Mouse (Mus musculus): ENCODE measurements at regions not wholly inside any gene's neighbourhood (a gene's known extent, or its start where the extent isn't known, plus 50 kb on each side); places are given as distances from the start of the nearest gene placed in this dataset.

- intact Hi-C loops (cut with DNase I): no loop called here
- peak; percentile 74 to 75 for DNase-seq
These were observed 216.8 kb downstream of the Zfp36l1 start for GRCm38 (mm10) chr12:79895975-79896374.

- intact Hi-C loops (cut with DNase I): no loop called here
- no peak for DNase-seq
These were observed 217.5 kb downstream of the Zfp36l1 start for GRCm38 (mm10) chr12:79895324-79895723.

GRCm38 (mm10) chr12:79892871-79893270 lies 219.9 kb downstream of the Zfp36l1 start:
- no peak for DNase-seq
- intact Hi-C loops (cut with DNase I): loop anchor here (5.0 kb wide), 1 partner anchor 51 kb away; no protein-coding TSS in a partner anchor

- intact Hi-C loops (cut with DNase I): loop anchor here (5.0 kb wide), 1 partner anchor 50 kb away; no protein-coding TSS in a partner anchor
- peak in 1 of 2 experiments; percentile 61 for DNase-seq
These were observed 220.9 kb downstream of the Zfp36l1 start for GRCm38 (mm10) chr12:79891942-79892341.

DNA sequence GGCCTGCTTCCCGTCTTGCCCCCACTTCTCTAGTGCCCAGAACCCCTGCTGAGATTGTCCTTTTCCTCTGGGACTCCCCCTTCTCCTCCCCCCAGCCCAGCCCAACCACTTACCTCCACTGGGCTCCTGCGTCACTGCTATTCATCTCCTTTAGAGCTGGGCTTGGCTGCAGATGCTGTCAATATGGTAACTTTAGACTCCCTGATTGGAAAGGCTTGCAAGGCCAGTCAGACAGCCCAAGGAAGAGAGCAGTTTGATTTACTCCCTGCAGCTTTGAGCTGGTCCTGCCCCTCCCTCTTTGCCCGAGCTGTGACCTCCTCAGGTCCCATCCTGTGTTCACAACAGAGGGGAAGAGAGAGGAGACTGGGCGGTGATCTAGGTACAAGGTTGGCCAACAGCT lies 221.9 kb downstream of the Zfp36l1 start:
- intact Hi-C loops (cut with DNase I): loop anchor here (5.0 kb wide), 1 partner anchor 49 kb away; no protein-coding TSS in a partner anchor
- no peak for DNase-seq

DNA sequence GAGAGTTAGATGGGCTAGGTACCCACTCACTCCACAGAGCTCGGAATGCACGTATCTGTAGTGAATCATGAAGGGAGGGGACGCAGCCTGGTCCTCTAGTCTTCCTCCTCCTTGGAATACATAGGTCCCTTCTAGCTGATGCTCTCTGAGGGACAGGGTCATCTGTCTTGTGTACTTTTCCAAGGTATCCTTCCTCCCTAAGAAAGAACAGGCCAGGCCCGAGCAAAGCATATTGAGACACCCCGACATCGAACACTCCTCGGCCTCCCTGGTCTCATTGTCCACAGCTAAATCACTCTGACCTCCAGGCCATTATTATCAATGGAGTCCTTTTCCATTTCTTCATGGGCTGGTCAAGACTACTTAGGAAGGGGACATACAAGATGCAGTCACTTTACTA lies 222.5 kb downstream of the Zfp36l1 start:
- no peak for DNase-seq
- intact Hi-C loops (cut with DNase I): loop anchor here (5.0 kb wide), 1 partner anchor 48 kb away; no protein-coding TSS in a partner anchor

DNA sequence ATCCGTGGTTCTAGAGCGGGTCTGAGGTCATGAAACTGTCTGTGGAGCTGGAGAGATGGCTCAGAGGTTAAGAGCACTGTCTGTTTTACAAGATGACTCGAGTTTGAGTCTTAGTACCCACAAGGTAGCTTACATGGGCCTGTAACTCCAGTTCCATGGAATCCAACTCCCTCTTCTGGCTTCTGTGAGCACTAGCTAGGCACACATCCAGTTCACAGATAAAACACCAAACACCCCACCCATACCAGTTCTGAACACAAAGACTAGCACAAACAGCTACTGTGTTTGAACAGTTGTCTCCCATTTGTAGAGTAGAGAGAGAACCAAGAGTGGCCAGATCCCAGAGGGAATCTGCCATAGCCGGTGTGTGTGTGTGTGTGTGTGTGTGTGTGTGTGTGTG lies 224.0 kb downstream of the Zfp36l1 start:
- intact Hi-C loops (cut with DNase I): no loop called here
- DNase-seq: no peak

- intact Hi-C loops (cut with DNase I): no loop called here
- no peak for DNase-seq
These were observed 224.7 kb downstream of the Zfp36l1 start for GRCm38 (mm10) chr12:79888086-79888485.

- DNase-seq: peak; percentile 86 to 90
- intact Hi-C loops (cut with DNase I): no loop called here
These were observed 225.5 kb downstream of the Zfp36l1 start for GRCm38 (mm10) chr12:79887225-79887886.

DNA sequence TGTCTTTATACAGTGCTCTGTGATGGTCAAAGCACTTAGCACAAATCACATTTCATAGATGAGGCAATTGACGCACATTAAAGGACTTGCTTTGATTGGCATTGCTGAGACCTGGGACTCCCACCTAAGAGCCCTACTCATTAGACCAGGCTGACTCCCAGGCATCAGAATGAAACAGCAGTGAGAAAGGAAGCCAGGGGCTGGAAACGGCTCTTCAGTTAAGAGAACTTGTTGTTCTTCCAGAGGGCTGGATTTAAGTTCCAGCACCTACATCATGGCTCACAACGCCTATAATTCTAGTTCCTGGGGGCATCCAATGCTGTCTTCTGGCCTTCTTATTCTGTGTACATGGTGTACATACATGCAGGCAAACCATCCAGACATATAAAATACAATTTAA lies 226.3 kb downstream of the Zfp36l1 start:
- DNase-seq: peak in 1 of 2 experiments; percentile 34
- intact Hi-C loops (cut with DNase I): no loop called here

GRCm38 (mm10) chr12:79885286-79885685 lies 227.5 kb downstream of the Zfp36l1 start:
- intact Hi-C loops (cut with DNase I): no loop called here
- no peak for DNase-seq

DNA sequence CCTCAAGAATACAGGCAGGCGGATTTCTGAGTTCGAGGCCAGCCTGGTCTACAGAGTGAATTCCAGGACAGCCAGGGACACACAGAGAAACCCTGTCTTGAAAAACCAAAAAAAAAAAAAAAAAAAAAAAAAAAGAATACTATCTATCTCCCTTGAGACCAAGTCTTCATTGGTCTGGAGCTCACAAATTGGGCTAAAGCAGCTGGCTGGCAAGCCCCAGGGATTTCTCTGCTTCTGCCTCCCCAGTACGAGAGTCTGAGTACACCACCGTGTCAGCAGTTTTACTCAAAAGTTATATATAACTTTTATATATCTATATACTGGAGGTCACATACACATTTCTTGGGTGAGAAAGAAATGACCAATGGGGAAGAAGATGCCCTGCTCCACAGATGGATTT lies 229.2 kb downstream of the Zfp36l1 start:
- intact Hi-C loops (cut with DNase I): no loop called here
- DNase-seq: no peak

DNA sequence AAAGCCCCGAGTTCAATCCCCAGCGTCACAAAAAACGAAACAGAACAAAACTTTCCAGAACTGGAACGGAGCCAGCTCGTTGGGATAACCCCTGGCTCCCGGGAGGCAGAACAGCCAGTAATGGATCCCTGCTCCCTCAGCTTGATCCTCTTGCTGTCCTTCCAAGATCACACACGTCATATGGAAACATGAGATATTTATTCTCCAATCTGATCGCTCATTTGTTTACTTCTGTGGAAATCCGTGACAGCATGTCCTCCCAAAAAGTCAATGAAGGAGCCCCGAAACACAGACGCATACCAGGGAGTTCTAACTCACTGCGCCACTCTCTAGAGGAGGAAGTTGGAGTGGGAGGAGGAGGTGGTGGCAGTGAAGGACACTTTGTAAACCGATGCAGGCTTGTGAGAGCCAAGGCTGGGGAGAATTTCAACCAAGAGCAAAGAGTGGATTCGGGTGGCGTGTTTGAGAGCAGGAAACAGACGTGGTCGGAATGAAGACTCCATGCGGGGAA lies 232.0 kb downstream of the Zfp36l1 start:
- intact Hi-C loops (cut with DNase I): no loop called here
- peak in 1 of 2 experiments; percentile 40 for DNase-seq

DNA sequence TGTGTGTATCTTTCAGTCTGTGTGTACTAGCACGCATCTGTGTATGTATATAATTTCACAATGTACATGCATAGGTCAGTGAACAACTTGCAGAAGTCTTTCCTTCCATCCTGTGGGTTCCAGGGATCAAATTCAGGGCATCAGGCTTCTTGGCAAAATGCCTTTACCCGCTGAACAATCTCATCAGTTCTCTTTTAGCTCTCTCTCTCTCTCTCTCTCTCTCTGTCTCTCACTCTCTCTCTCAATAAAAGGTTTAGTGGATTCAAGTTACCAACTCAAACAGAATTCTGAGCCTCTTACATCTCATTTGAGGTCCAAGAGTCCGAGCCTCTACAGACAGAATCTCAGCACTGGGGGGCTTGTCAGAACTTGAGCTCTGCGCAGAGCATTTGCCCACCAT lies 232.5 kb downstream of the Zfp36l1 start:
- DNase-seq: no peak

DNA sequence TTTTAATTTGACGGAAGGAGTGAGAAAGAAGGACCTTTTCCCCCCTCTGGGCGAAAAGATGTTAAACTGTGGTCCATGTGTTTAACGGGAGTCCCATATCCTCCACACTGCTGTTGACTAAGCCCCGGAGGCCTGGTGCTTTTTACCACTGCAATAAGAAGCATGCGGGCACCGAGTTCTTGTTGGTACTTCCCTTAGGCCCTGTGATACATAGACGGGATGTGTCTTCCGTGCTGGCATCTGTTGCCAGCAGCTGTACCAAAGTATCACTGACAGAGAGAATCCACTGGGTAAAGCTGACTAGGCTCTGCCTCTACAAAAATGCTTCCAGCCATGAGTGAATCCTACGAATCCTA lies 232.9 kb downstream of the Zfp36l1 start:
- DNase-seq: no peak
- intact Hi-C loops (cut with DNase I): no loop called here

More for the DNA sequence above, 232.5 kb downstream of the Zfp36l1 start:
- intact Hi-C loops (cut with DNase I): no loop called here

DNA sequence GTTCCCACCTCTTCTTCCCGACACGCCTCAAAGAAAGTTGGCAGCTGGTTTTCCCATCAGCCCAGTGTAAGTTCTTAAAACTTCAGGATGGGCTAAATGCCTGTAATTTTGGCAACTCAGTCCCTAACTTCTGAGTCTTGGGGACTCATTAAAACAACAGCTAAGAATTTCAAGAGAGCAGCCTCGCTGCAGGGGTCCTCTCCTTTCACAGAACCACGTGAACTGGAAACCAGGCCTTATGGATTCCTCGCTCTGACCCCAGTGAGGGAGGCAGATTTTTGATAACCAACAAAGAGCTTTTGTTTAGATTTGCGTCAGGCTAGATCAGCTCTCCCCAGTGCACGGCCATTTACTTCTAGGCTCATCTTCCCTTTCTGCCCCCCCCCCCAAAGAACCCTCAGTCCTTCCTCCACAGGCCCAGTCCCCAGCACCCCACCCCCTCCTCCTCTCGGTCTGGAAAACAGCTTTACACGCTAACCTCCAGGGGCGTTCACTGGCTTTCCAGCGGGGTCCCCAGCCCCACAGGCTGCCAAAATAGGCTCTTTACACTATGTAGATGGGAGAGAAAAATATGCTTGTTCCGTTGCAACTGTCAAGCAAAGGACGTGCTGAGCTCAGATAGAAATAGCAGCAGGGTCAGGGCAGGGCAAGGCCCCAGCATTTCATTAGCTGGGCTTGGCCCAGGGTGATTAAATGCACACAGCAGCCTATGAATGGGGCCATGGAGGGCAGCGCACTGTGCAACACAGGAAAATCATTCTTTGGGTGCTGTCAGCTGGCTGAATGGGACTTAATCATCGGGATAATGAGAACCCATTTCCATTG lies 233.5 kb downstream of the Zfp36l1 start:
- intact Hi-C loops (cut with DNase I): no loop called here
- DNase-seq: peak in 1 of 2 experiments; percentile 71

- no peak for DNase-seq
- intact Hi-C loops (cut with DNase I): no loop called here
These were observed 234.1 kb downstream of the Zfp36l1 start for GRCm38 (mm10) chr12:79878766-79879092.

DNA sequence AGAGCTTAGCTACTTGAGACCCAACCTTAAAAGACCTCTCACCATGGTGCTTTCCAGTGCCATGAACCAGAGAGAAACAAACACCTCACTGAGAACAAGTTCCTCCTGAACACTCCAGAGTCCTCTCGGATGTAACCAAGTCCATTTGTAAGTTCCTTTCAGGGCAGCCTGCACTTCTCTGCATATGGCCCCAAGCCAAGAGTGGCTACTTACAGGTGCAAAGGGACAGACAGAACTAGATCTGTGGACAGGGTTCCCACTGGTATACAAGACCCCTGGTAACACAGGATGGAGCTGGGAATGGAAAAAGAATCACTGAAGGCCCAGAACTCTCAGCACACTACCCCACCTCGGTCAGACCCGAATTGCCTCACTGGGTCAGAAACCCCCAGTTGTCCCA lies 234.7 kb downstream of the Zfp36l1 start:
- intact Hi-C loops (cut with DNase I): no loop called here
- no peak for DNase-seq

DNA sequence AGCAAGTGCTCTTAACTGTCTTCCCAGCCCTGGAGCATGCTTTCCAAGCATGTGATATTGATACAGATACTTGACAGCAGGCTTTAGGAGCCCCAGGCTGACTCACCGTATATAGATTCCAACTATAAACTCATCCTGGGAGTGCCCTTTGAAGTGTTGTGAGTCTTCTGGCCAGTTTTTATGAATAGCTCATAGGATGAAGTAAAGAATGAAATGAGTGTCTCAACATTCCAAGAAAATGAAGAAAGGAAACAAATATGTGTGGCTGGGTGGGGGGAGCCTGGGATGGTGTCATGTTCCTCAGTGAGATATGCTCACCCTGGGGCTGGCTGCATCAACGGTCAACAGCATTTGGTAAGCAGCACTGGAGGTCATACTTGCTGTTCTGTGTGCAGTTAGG lies 238.5 kb downstream of the Zfp36l1 start:
- intact Hi-C loops (cut with DNase I): no loop called here
- DNase-seq: no peak

DNA sequence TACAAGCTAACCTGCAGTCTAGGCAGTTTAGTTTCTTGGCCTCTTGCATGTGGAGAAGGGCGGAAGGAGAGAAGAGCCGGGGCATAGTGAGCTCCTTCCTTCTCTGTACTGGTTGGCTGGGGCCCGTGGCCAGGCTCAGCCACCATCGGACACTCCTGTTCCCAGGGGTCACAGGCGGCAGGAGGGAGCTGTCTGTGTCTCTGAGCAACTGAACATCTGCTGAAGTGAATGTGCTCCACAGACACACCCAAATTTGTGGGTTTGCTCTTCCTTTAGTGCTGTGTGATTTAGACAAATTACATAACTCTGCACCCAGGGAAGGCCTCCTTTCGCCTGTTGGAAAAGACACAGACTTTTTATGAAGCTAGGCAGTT lies 247.6 kb downstream of the Zfp36l1 start:
- intact Hi-C loops (cut with DNase I): no loop called here
- peak in 1 of 2 experiments; percentile 51 for DNase-seq

DNA sequence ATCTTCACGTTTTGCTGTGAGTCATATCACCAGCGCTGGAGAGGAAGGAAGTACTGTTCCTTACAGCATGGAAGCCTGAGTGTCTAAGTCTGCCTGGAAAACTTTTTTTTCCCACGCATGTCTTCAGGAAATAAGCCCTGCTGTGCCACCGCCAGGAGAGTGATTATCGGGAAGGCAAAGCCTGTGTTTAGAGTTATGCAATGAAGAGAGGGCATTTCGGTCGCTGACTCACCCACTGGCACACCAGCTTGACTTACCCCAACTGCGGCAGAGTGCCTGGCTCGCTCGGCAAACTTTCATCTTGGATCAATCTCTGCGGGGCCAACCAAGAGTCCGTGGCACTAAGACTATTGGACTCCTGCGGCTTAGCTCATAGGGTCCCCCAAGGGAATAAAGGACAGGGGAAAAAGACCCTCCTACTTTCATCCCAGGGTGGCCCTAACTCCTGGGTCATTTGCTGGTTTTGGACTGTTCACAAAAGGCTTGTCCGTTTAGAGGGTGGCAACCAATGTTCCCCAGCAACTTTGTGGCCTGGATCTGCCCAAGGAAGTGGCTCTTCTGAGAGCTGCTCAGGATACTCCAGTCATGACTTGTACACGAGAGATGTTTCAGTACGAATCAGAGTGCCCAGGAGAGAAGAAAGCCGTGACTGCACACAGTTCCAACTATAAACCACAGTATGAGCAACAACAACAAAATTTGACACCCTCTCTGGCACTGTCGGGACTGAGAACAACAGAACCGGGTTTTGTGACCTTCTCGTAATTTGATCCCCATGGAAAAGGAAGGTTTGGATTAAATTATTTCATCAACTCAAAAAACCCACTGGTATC lies 248.3 kb downstream of the Zfp36l1 start:
- no peak for DNase-seq

More for the DNA sequence above, 248.3 kb downstream of the Zfp36l1 start:
- intact Hi-C loops (cut with DNase I): no loop called here
